Mouse (Mus musculus): Measurements from ENCODE around the gene Larp7. TPM values are rescaled to one million over a fixed set of nuclear protein-coding genes. Genes with fewer than 3 reads are reported as not detected.

Gene Larp7
- total RNA-seq, 1 experiment from 2014 or later = 73.5 TPM

DNA sequence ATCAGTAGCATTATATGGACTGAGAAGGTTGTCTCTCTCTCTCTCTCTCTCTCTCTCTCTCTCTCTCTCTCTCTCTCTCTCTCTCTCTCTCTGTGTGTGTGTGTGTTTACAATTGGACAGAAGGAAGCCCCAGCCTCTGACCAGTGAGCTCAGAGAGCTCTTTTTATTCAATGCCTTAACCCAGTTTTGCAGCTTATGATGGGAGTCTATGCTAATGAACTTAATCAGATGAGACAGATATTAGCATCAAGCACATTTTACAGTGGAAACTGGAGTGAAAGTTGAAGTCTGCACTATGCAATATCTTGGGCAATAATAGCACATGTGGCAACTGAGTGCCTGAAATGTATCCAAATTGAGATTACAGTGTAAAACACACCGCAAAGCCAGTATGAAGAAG, 37.9 kb downstream of the Larp7 start:
- ATAC-seq (replicated peaks; ENCODE audit: insufficient number of reproducible peaks, low FRiP score, low TSS enrichment, poor library complexity, severe bottlenecking) = no peak

DNA sequence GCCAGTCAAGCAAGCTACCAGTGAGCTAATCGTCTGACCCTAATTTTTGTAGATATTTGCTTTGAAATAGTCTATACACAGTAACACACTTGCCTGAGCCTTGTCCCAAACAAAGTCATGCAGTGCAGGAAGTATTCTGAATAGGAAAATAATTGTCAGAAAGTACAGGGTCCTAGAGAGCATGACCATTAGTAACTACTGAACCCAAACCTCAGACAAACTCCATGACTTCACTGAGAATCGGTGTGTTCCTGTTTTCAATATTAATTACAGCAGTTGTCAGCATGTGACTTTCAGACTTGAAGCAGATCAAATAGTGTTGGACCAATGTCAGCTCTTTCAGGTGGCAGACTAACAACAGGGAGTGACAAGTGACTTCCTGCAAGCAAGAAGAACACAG, 39.5 kb downstream of the Larp7 start:
- no peak for ATAC-seq (replicated peaks; ENCODE audit: insufficient number of reproducible peaks, low FRiP score, low TSS enrichment, poor library complexity, severe bottlenecking)

DNA sequence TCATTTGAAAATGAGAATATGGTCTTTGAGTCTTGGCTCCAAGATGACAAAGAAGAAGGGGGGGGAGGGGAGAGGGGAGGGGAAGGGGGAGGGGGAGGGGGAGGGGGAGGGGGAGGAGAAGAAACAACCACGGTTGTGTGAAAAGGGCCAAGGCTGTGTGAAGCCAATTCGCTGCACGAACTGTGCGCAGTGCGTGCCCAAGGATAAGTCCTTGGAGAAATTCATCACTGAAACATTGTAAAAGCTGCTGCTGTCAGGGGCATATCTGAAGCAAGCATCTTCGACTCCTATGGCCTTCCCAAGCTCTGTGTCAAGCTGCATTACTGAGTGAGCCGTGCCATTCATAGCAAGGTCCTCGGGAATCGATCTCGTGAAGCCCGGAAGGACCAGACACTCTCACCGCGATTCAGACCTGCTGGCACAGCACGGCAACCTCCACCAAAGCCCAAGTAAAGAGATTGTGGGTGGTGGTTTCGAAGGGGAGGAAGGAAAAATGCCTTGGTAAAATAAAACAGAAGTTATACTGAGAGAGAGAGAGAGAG, 40.3 kb downstream of the Larp7 start:
- ATAC-seq (replicated peaks; ENCODE audit: insufficient number of reproducible peaks, low FRiP score, low TSS enrichment, poor library complexity, severe bottlenecking) = no peak

DNA sequence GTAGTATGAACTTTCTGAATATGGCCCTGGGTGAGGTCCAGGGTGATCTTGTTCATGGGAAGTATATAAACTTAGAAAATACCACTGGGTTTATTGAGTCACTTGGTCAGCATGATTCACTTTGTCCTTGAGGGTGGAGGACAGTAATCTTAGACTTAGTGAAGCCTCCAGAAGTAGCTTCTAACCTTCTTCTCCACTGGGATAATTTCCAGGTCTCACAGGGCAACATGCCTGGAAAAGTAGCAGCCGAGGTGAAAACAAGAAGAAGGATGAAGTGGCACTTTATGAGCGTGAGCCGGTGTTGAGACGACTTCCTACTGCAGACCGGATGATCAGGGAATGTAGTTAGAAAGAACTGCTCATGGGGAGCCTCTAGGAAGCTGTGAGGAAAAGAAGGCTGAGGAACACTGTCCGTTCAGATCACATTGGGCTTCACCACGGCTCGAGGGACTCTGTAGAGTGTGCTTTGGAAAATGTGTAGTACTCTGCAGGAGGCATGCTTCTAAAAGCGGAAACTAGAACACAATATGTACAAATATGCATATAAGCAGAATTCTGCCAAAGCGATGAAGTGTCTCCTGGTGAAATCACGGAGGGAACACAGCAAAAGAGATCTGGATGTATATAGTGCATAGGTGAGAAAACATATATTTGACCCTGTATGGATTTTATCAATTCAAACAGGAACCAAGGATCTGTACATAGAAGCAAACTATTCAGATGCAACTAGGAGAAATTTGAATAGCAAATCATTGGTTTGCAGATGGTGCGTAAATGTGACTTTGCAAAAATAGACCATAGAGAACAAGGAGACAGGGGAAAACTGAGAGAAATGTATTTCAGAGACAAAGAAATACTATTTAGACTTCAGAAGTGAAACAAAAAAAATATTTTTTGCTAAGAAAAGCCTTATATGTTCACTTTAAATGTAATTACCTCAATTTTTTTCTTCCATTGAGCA, 41.1 kb downstream of the Larp7 start:
- ATAC-seq (replicated peaks; ENCODE audit: insufficient number of reproducible peaks, low FRiP score, low TSS enrichment, poor library complexity, severe bottlenecking) = no peak

DNA sequence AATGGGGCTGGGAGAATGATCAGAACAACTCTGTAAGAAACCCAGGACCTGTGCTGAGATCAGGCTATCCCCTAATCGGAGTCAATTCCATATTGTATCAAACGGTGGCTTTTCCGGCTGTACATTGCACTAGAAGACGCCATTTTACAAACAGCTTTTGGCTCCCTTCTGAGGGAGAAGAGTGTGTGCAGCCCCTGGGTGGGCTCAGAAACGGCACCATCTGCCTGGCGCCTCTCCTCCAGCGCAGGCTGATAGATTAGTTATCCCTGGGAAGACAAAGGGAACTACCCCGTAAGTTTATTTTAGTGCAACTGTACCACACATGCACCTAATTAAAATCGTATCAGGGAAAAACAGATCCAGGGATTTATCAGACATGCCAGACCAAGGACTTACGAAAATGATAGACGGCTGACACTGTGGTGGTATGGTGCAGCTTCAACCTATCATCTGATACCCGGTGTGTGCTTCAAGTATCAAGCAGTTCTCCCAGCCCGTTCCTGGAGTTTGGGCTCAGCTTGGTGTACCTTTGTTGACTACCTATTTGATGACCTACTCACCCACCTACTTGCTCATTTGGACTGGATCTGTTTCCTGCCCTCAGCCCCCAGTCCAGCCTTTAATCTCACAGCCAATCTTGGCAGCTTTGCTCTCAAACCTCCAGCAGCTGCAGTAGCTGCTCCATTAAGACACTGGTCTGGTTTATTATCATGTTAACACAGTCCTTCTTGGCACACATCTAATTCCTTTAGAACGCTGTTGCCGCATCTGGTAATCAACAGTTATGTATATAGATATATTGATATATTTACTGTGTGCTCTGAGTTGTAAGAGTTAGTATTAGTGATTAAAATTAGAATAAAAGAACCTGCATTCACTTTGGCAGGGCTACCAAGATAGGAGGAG, 45.0 kb downstream of the Larp7 start:
- no peak for ATAC-seq (replicated peaks; ENCODE audit: insufficient number of reproducible peaks, low FRiP score, low TSS enrichment, poor library complexity, severe bottlenecking)

DNA sequence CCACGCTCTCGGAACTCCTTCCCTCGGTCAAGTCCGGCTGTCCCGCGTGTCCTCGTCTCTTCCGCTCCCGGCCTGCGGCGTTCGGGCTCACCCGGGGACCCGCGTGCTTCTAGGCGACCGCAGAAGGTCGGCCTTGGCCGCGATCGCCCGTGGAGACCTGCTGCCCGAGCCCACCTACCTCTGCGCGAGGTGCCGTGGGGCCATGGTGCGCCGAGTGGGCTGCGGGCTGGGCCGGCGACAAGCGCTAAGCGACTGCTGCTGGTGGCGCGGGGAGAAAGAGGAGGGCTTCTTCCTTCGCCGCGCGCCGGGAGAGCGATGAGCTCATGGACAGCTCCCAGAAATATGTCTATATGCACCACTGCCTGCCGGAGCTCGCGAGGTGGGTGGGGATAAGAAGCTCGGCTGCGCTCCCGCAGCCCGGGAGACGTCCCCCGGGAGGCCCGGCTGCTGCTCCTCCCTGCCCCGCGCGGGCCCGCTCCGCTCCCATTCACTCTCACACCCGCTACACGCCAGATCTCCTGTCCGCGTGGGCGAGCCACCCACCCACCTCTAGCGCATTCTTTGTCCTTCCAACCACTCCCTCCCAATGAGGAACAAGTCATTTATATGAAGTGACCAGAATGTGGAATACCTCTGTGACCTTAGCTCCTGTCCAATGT, 54.3 kb downstream of the Larp7 start, which contains the start of gene Ank2:
Gene Ank2 (minus strand): TSS at position 609 of the 659 bp plus-strand sequence.
- no peak for ATAC-seq (replicated peaks; ENCODE audit: insufficient number of reproducible peaks, low FRiP score, low TSS enrichment, poor library complexity, severe bottlenecking)

DNA sequence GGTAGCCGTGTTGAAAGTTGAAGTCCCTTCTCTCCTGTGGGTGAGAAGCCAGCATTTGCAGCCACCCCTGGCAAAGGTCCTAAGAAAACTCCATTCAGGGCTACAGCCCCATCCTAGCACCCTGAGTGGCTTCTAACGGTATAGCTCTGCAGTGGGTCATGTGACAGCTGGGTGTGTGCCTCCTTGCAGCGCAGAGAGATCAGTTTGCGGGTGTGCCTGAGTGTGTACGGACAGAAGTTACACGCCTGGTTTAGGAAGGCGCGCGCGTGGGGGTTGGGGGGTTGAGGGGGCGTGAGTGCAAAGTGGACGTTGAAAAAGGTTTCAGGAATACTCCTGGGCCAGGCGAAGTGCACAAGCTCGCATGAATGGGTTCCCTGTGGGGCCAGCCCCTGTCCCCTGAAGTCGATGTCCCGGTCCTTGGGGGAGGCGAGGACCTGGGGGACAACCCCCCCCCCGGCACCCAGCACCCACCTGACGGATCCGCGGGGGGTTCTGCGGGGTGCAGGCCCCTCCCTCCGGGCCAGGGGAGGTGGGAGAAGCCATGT, 54.9 kb downstream of the Larp7 start:
- ATAC-seq (replicated peaks; ENCODE audit: insufficient number of reproducible peaks, low FRiP score, low TSS enrichment, poor library complexity, severe bottlenecking) = no peak

DNA sequence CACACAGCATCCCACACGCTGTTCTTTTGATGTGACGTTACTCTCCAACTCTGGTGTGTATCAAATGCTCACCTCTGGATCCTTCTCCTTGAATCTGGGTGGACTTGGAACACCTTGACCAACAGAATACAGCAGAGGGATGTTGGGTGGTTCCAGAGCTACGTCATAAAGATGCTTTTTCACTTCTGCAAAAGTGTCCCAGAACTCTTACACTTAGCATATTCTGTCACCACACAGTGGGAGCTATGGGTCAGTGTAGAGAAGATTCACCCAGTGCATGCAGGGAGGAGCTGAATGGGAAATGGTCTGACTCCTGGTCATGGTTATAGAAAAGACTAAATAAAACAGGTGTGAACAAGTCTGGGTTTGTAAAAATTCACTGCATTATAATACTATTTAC, 60.5 kb downstream of the Larp7 start:
- no peak for ATAC-seq (replicated peaks; ENCODE audit: insufficient number of reproducible peaks, low FRiP score, low TSS enrichment, poor library complexity, severe bottlenecking)

DNA sequence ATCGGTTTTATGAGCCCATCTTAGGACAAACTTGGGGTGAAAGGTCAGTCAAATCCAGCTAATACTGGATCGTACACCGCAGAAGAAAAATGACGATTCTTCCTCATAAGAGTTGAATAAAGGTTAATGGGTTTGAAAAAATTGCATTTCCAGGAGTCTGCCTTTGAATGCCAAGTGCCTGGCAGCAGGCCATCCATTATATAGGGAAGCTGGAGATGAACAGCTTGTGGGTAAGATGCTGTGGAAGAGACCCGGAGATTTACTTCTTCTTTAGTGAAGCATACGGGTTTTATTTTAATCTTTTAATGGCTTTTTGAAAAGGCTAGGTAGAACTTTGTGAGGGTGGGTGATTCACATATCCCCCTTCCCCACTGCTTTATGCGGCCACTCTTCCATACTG, 65.8 kb downstream of the Larp7 start:
- no peak for ATAC-seq (replicated peaks; ENCODE audit: insufficient number of reproducible peaks, low FRiP score, low TSS enrichment, poor library complexity, severe bottlenecking)

Other genes with a start within 250 kb of the Larp7 start
- gene Ank2, start 54.0 kb downstream of the Larp7 start, total RNA-seq (2017) = not detected in 3 replicates
- 4.3 to 8.1 TPM (median 4.5 TPM) in 3 replicates for gene Zgrf1, start 140 bp upstream of the Larp7 start, total RNA-seq (2017)
- 0.29 TPM in 1 of 3 replicates, not detected in the others for gene Neurog2, start 79.8 kb upstream of the Larp7 start, total RNA-seq (2017)
- gene Alpk1, start 227.2 kb upstream of the Larp7 start, total RNA-seq (2017) = 26.1 to 44.3 TPM (median 26.9 TPM) in 3 replicates
- 45.9 to 101 TPM (median 98.0 TPM) in 3 replicates for gene Tifa, start 236.5 kb upstream of the Larp7 start, total RNA-seq (2017)

Measured in monocyte, adult 5-6 weeks (primary cell).